Mouse (Mus musculus): ENCODE results near the gene Ints2. TPM values are rescaled to one million over a fixed set of nuclear protein-coding genes. Genes with fewer than 3 reads are reported as not detected.

The Ints2 gene
- polyA plus RNA-seq, 1 experiment from 2014 or later = 23.0 TPM

DNA sequence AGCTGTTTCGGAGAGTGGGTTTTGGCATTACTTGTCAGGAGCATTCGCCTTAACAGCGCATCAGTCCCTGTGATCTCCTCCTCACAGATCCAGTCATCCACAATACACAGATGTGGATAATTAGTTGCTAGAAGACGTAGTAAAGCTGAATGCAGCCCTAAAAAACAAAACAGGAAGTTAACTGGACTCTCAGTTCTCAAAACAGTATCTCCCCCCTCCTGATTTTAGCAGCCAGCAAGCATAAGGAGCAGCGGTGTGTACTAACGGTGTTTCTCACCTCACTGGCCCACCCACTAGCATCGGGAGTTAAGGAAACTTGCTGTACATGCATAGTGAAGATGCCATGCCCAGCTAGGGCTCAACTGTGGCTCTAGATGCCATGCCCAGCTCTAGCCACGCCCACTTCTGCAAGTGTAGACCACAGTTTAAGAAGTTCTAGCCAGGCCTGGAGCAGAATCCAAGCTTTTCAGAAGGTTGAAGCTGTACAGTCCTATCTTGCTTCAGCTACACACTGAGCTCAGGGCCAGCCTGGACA is 30.7 kb downstream of the Ints2 start:
- Histone ChIP-seq H3K9me3 (replicated peaks; ENCODE audit: control insufficient read depth, low read length) (no peaks in the 10 kb centered on the region), H3K9ac (ENCODE audit: low read length) (no peak overlapping the region), H3K4me3 (replicated peaks; ENCODE audit: low read length) (no peak overlapping the region), H3K4me2 (ENCODE audit: low read depth, low read length) (no peak overlapping the region), H3K36me3 (ENCODE audit: control insufficient read depth, insufficient read depth, low read length) (peaks cover 2% of the 10 kb centered on the region; the same call in 1 of the 2 replicates), H3K4me1 (ENCODE audit: control insufficient read depth, insufficient read depth, low read length) (no peaks in the 10 kb centered on the region), H3K27ac (ENCODE audit: low read length) (no peak overlapping the region), H3K27me3 (ENCODE audit: control insufficient read depth, insufficient read depth, low read length) (no peaks in the 10 kb centered on the region)
- 84% methylated on average over 8 of the region's 8 CpGs for WGBS
- ATAC-seq (ENCODE audit: insufficient read depth, low FRiP score) = no peak

DNA sequence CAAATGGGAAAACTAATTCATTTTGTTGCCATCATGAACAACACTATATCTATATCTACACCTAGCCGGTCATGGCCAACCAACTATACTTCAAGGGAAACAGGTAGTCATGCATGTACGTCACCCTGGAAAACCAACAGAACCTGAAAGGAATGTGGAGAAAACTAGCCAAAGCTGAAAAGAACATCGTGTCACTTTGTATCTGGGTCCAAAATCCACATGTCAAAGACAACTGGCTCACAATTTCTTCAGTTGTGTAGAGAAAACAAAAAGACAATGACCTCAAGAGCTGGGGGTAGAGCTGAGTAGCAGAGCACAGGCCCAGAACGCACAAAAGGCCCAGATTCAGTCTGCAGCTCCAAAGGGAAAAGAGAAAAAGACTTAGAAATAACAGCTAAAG is 31.6 kb downstream of the Ints2 start:
- Histone ChIP-seq H3K4me1 (ENCODE audit: control insufficient read depth, insufficient read depth, low read length) (no peaks in the 10 kb centered on the region), H3K27ac (ENCODE audit: low read length) (no peak overlapping the region), H3K27me3 (ENCODE audit: control insufficient read depth, insufficient read depth, low read length) (no peaks in the 10 kb centered on the region), H3K36me3 (ENCODE audit: control insufficient read depth, insufficient read depth, low read length) (peaks cover 2% of the 10 kb centered on the region; the same call in 1 of the 2 replicates), H3K9me3 (replicated peaks; ENCODE audit: control insufficient read depth, low read length) (no peaks in the 10 kb centered on the region), H3K4me3 (replicated peaks; ENCODE audit: low read length) (no peak overlapping the region), H3K4me2 (ENCODE audit: low read depth, low read length) (no peak overlapping the region), H3K9ac (ENCODE audit: low read length) (no peak overlapping the region)
- WGBS = 88% methylated on average over 4 of the region's 4 CpGs
- no peak for ATAC-seq (ENCODE audit: insufficient read depth, low FRiP score)

GRCm38 (mm10) chr11:86211803-86212202 is 45.6 kb downstream of the Ints2 start:
- Histone ChIP-seq H3K9me3 (replicated peaks; ENCODE audit: control insufficient read depth, low read length) (no peaks in the 10 kb centered on the region), H3K27ac (ENCODE audit: low read length) (no peak overlapping the region)
- 45% methylated on average over 1 of the region's 1 CpGs for WGBS

DNA sequence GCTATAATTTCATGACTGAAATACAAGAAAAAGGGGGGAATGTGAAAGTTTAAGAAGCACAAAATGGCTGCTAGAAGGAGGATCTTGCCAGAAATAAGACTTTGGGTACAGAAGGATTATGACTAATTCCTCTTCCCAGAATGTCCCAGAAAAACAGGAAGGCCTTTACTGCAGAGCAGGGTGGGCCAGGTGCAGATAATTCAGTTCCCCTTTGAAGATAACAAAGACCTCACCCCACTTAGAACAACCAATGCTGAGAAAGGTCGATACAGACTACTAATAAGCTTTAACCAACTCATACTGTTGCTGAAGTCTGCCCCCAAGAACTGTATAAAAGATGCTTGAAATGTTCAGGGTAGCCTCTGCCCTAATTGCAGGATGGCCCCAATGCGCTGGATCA is 48.3 kb downstream of the Ints2 start:
- H3K4me2 ChIP-seq (ENCODE audit: low read depth, low read length) = no peak overlapping the region
- no peaks in the 10 kb centered on the region for H3K4me1 ChIP-seq (ENCODE audit: control insufficient read depth, insufficient read depth, low read length)
- 87% methylated on average over 2 of the region's 2 CpGs for WGBS
- H3K27ac ChIP-seq (ENCODE audit: low read length) = no peak overlapping the region
- no peak overlapping the region for H3K9ac ChIP-seq (ENCODE audit: low read length)
- no peaks in the 10 kb centered on the region for H3K9me3 ChIP-seq (replicated peaks; ENCODE audit: control insufficient read depth, low read length)
- no peak for ATAC-seq (ENCODE audit: insufficient read depth, low FRiP score)
- no peaks in the 10 kb centered on the region for H3K27me3 ChIP-seq (ENCODE audit: control insufficient read depth, insufficient read depth, low read length)
- peaks cover 36% of the 10 kb centered on the region for H3K36me3 ChIP-seq (ENCODE audit: control insufficient read depth, insufficient read depth, low read length)
- no peak overlapping the region for H3K4me3 ChIP-seq (replicated peaks; ENCODE audit: low read length)

More at GRCm38 (mm10) chr11:86211803-86212202, 45.6 kb downstream of the Ints2 start:
- Histone ChIP-seq H3K27me3 (ENCODE audit: control insufficient read depth, insufficient read depth, low read length) (no peaks in the 10 kb centered on the region), H3K4me3 (replicated peaks; ENCODE audit: low read length) (no peak overlapping the region), H3K36me3 (ENCODE audit: control insufficient read depth, insufficient read depth, low read length) (peaks cover 14% of the 10 kb centered on the region), H3K4me1 (ENCODE audit: control insufficient read depth, insufficient read depth, low read length) (no peaks in the 10 kb centered on the region), H3K9ac (ENCODE audit: low read length) (no peak overlapping the region), H3K4me2 (ENCODE audit: low read depth, low read length) (no peak overlapping the region)
- ATAC-seq (ENCODE audit: insufficient read depth, low FRiP score) = peak; percentile 50; the same call in 1 of the 2 replicates

GRCm38 (mm10) chr11:86205876-86206275 is 51.5 kb downstream of the Ints2 start:
- no peak overlapping the region for H3K9ac ChIP-seq (ENCODE audit: low read length)
- no peak overlapping the region for H3K4me2 ChIP-seq (ENCODE audit: low read depth, low read length)
- 0 out of 2 replicates have a peak, but pooled peaks cover 7% of the 10 kb centered on the region for H3K4me1 ChIP-seq (ENCODE audit: control insufficient read depth, insufficient read depth, low read length)
- H3K9me3 ChIP-seq (replicated peaks; ENCODE audit: control insufficient read depth, low read length) = no peaks in the 10 kb centered on the region
- WGBS = 93% methylated on average over 4 of the region's 4 CpGs
- no peak overlapping the region for H3K27ac ChIP-seq (ENCODE audit: low read length)
- H3K4me3 ChIP-seq (replicated peaks; ENCODE audit: low read length) = no peak overlapping the region
- no peaks in the 10 kb centered on the region for H3K27me3 ChIP-seq (ENCODE audit: control insufficient read depth, insufficient read depth, low read length)
- no peak for ATAC-seq (ENCODE audit: insufficient read depth, low FRiP score)
- peaks cover 37% of the 10 kb centered on the region for H3K36me3 ChIP-seq (ENCODE audit: control insufficient read depth, insufficient read depth, low read length)

DNA sequence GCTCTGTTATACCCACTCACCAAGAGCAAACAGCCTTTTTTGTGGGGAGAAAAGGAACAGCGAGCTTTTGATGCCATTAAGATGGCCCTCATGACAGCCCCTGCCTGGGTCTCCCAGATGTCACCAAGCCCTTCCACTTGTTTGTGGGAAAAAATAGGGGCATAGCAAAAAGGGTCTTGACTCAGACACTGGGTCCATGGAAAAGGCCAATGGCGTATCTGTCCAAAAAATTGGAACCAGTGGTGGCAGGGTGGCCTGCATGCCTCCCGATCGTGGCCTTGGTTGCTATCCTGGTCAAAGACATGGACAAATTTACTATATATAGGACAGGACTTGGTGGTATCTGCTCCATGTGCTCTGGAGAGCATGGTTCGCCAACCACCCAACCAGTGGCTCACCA is 52.3 kb downstream of the Ints2 start:
- Histone ChIP-seq H3K27ac (ENCODE audit: low read length) (no peak overlapping the region), H3K27me3 (ENCODE audit: control insufficient read depth, insufficient read depth, low read length) (no peaks in the 10 kb centered on the region), H3K36me3 (ENCODE audit: control insufficient read depth, insufficient read depth, low read length) (peaks cover 37% of the 10 kb centered on the region), H3K4me3 (replicated peaks; ENCODE audit: low read length) (no peak overlapping the region), H3K4me1 (ENCODE audit: control insufficient read depth, insufficient read depth, low read length) (peaks cover 9% of the 10 kb centered on the region), H3K9ac (ENCODE audit: low read length) (no peak overlapping the region), H3K9me3 (replicated peaks; ENCODE audit: control insufficient read depth, low read length) (no peaks in the 10 kb centered on the region), H3K4me2 (ENCODE audit: low read depth, low read length) (no peak overlapping the region)
- no peak for ATAC-seq (ENCODE audit: insufficient read depth, low FRiP score)
- whole genome bisulfite sequencing = 95% methylated on average over 5 of the region's 5 CpGs

DNA sequence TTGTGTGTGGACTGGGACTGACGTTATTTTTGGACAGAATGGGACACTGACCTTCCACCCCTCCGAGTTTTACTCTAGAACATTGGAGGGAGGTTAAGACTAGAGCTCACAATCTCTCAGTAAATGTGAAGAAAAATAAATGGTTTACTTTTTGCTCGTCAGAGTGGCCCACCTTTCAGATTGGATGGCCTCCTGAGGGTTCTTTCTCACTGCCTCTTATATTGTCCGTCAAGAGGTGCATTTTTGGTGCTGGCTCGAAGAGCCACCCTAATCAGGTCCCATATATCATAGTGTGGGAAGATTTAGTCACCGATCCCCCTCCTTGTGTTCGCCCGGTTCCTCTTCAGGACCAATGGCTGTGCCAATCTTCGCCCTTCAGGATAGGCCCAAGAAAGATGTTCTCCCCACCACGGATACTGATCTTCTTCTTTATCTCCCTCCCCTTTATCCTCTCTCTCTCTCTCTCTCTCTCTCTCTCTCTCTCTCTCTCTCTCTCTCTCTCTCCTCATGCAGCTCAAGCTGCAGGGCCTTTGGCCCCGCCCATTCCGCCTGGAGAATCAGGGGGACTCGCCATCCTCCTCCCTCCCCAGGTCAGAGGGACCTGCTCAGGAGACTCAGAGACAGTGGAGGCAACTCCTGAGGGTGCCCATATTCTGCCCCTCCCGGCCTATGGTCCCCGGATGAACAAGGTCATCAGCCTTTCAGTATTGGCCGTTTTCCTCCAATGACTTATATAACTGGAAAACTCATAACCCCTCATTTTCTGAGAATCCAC is 55.3 kb downstream of the Ints2 start:
- Histone ChIP-seq H3K36me3 (ENCODE audit: control insufficient read depth, insufficient read depth, low read length) (peaks cover 26% of the 10 kb centered on the region), H3K4me3 (replicated peaks; ENCODE audit: low read length) (peak overlapping the region; percentile 84), H3K4me1 (ENCODE audit: control insufficient read depth, insufficient read depth, low read length) (peaks cover 13% of the 10 kb centered on the region), H3K9ac (ENCODE audit: low read length) (peak overlapping the region; percentile 89), H3K27ac (ENCODE audit: low read length) (peak overlapping the region; percentile 95), H3K4me2 (ENCODE audit: low read depth, low read length) (peak overlapping the region; percentile 62), H3K27me3 (ENCODE audit: control insufficient read depth, insufficient read depth, low read length) (no peaks in the 10 kb centered on the region), H3K9me3 (replicated peaks; ENCODE audit: control insufficient read depth, low read length) (no peaks in the 10 kb centered on the region)
- no peak for ATAC-seq (ENCODE audit: insufficient read depth, low FRiP score)
- 35% methylated on average over 16 of the region's 16 CpGs for WGBS

GRCm38 (mm10) chr11:86201037-86201786 is 56.2 kb downstream of the Ints2 start, which contains the start of gene Brip1:
Gene Brip1 (minus strand): TSS chr11:86201193.
- no peaks in the 10 kb centered on the region for H3K9me3 ChIP-seq (replicated peaks; ENCODE audit: control insufficient read depth, low read length)
- peak within 1 kb of the TSS; percentile 95 for H3K27ac ChIP-seq (ENCODE audit: low read length)
- peaks cover 20% of the 10 kb centered on the region for H3K36me3 ChIP-seq (ENCODE audit: control insufficient read depth, insufficient read depth, low read length)
- no peaks in the 10 kb centered on the region for H3K27me3 ChIP-seq (ENCODE audit: control insufficient read depth, insufficient read depth, low read length)
- peak within 1 kb of the TSS; percentile 84 for H3K4me3 ChIP-seq (replicated peaks; ENCODE audit: low read length)
- H3K4me1 ChIP-seq (ENCODE audit: control insufficient read depth, insufficient read depth, low read length) = peaks cover 13% of the 10 kb centered on the region
- H3K4me2 ChIP-seq (ENCODE audit: low read depth, low read length) = peak within 1 kb of the TSS; percentile 67
- under 1% methylated on average over 60 of the region's 60 CpGs for WGBS
- peak; percentile 99 for ATAC-seq (ENCODE audit: insufficient read depth, low FRiP score)
- peak within 1 kb of the TSS; percentile 89 for H3K9ac ChIP-seq (ENCODE audit: low read length)

Data from stomach, embryonic 16.5 days (tissue).